Mouse (Mus musculus) spleen, adult 10 weeks (tissue): ENCODE data around the gene Pdk3. TPM values are rescaled to one million over a fixed set of nuclear protein-coding genes. Genes with fewer than 3 reads are reported as not detected.

Experiments
- polyA plus RNA-seq: library from polyadenylated mRNA; stranded (reverse); fragments of 350-450 nt; fragmentation: Illumina TruSeq; extraction: RNeasy Lipid Tissue Mini Kit (QIAGEN cat#74804); gene quantifications from one replicate; pipeline ENCODE4 v1.2.3, GENCODE M21; 2015; ENCODE audit warnings: low replicate concordance; ENCODE audit not compliant: insufficient read depth

Gene Pdk3
- 33.0 TPM for polyA plus RNA-seq

GRCm38 (mm10) chrX:93831561-93832336 lies at the start of gene Pdk3:
Gene Pdk3, minus strand, starts transcription at chrX:93832201.

Other genes starting within 250 kb of the Pdk3 start
- gene Pola1, start 200.0 kb downstream of the Pdk3 start, polyA plus RNA-seq = 13.6 TPM
- gene Pcyt1b, start 177.3 kb downstream of the Pdk3 start, polyA plus RNA-seq = 2.1 TPM
- gene AU015836, start 136.5 kb upstream of the Pdk3 start, polyA plus RNA-seq = not detected